Mouse (Mus musculus): ENCODE data around the gene Arfgap1. TPM values are rescaled to one million over a fixed set of nuclear protein-coding genes. Genes with fewer than 3 reads are reported as not detected.

Arfgap1 gene
- polyA plus RNA-seq (2014; fragmentation: Nextera tagmentation; extraction: Ambion mirVana) = 71.5 and 77.4 TPM in 2 replicates

GRCm38 (mm10) chr2:180967010-180967763, at the start of gene Arfgap1:
Gene Arfgap1, plus strand, starts transcription at chr2:180967225.
- no peaks in the 10 kb centered on the region for H3K27me3 ChIP-seq (ENCODE audit: control insufficient read depth, insufficient read depth, low read length)
- peak within 1 kb of the TSS; percentile 58; the same call in 1 of the 2 replicates for H3K27ac ChIP-seq (ENCODE audit: low read depth, low read length)
- under 1% methylated on average over 57 of the region's 57 CpGs for WGBS
- no peaks in the 10 kb centered on the region for H3K4me1 ChIP-seq (replicated peaks; ENCODE audit: control insufficient read depth, insufficient read depth, low read length)
- DNase-seq (ENCODE audit: low spot score) (peak; percentile 91), ATAC-seq (replicated peaks; ENCODE audit: low FRiP score) (peak; percentile 88)
- H3K9ac ChIP-seq (ENCODE audit: low read length) = peak within 1 kb of the TSS; percentile 92
- peak within 1 kb of the TSS; percentile 87 for H3K4me3 ChIP-seq (ENCODE audit: low read depth, low read length)
- peak within 1 kb of the TSS; percentile 95 for H3K4me2 ChIP-seq (ENCODE audit: low read depth, low read length, severe bottlenecking)
- peaks cover 7% of the 10 kb centered on the region for H3K36me3 ChIP-seq (ENCODE audit: control insufficient read depth, insufficient read depth, low read length)
- H3K9me3 ChIP-seq (ENCODE audit: control insufficient read depth, low read length) = no peaks in the 10 kb centered on the region

GRCm38 (mm10) chr2:180919913-180920809, 46.9 kb upstream of the Arfgap1 start:
- 1% methylated on average over 57 of the region's 61 CpGs for WGBS
- no peaks in the 10 kb centered on the region for H3K27me3 ChIP-seq (ENCODE audit: control insufficient read depth, insufficient read depth, low read length)
- H3K36me3 ChIP-seq (ENCODE audit: control insufficient read depth, insufficient read depth, low read length) = peaks cover 3% of the 10 kb centered on the region; the same call in 1 of the 2 replicates
- peak overlapping the region; percentile 99 for H3K9ac ChIP-seq (ENCODE audit: low read length)
- H3K27ac ChIP-seq (ENCODE audit: low read depth, low read length) = no peak overlapping the region; the same call in 1 of the 2 replicates
- peak overlapping the region; percentile 80 for H3K4me2 ChIP-seq (ENCODE audit: low read depth, low read length, severe bottlenecking)
- H3K9me3 ChIP-seq (ENCODE audit: control insufficient read depth, low read length) = no peaks in the 10 kb centered on the region
- peak overlapping the region; percentile 99 for H3K4me3 ChIP-seq (ENCODE audit: low read depth, low read length)
- peaks cover 6% of the 10 kb centered on the region for H3K4me1 ChIP-seq (replicated peaks; ENCODE audit: control insufficient read depth, insufficient read depth, low read length)
- ATAC-seq (replicated peaks; ENCODE audit: low FRiP score) (peak; percentile 66; the same call in 1 of the 2 replicates), DNase-seq (ENCODE audit: low spot score) (no peak)

- DNase-seq (ENCODE audit: low spot score) (peak; percentile 99), ATAC-seq (replicated peaks; ENCODE audit: low FRiP score) (peak; percentile 93)
- H3K9me3 ChIP-seq (ENCODE audit: control insufficient read depth, low read length) = no peaks in the 10 kb centered on the region
- H3K4me1 ChIP-seq (replicated peaks; ENCODE audit: control insufficient read depth, insufficient read depth, low read length) = peaks cover 6% of the 10 kb centered on the region
- peak within 1 kb of the TSS; percentile 80 for H3K4me2 ChIP-seq (ENCODE audit: low read depth, low read length, severe bottlenecking)
- peak within 1 kb of the TSS; percentile 99 for H3K4me3 ChIP-seq (ENCODE audit: low read depth, low read length)
- peak within 1 kb of the TSS; percentile 99 for H3K9ac ChIP-seq (ENCODE audit: low read length)
- no peak within 1 kb of the TSS; the same call in 1 of the 2 replicates for H3K27ac ChIP-seq (ENCODE audit: low read depth, low read length)
- H3K27me3 ChIP-seq (ENCODE audit: control insufficient read depth, insufficient read depth, low read length) = no peaks in the 10 kb centered on the region
- H3K36me3 ChIP-seq (ENCODE audit: control insufficient read depth, insufficient read depth, low read length) = peaks cover 3% of the 10 kb centered on the region; the same call in 1 of the 2 replicates
- WGBS = under 1% methylated on average over 50 of the region's 56 CpGs
Observed at GRCm38 (mm10) chr2:180920810-180921400, 46.1 kb upstream of the Arfgap1 start, which contains the start of gene Ythdf1. Gene Ythdf1, minus strand, starts transcription at chr2:180920949.

GRCm38 (mm10) chr2:180922739-180923138, 44.3 kb upstream of the Arfgap1 start:
- Histone ChIP-seq H3K4me1 (replicated peaks; ENCODE audit: control insufficient read depth, insufficient read depth, low read length) (peaks cover 6% of the 10 kb centered on the region), H3K9ac (ENCODE audit: low read length) (no peak overlapping the region), H3K4me3 (ENCODE audit: low read depth, low read length) (no peak overlapping the region), H3K4me2 (ENCODE audit: low read depth, low read length, severe bottlenecking) (no peak overlapping the region), H3K9me3 (ENCODE audit: control insufficient read depth, low read length) (no peaks in the 10 kb centered on the region), H3K27ac (ENCODE audit: low read depth, low read length) (no peak overlapping the region), H3K36me3 (ENCODE audit: control insufficient read depth, insufficient read depth, low read length) (peaks cover 3% of the 10 kb centered on the region; the same call in 1 of the 2 replicates), H3K27me3 (ENCODE audit: control insufficient read depth, insufficient read depth, low read length) (no peaks in the 10 kb centered on the region)
- WGBS = 90% methylated on average over 6 of the region's 6 CpGs
- DNase-seq (ENCODE audit: low spot score) = no peak
- ATAC-seq (replicated peaks; ENCODE audit: low FRiP score) = no peak

- Histone ChIP-seq H3K9ac (ENCODE audit: low read length) (no peak overlapping the region), H3K9me3 (ENCODE audit: control insufficient read depth, low read length) (no peaks in the 10 kb centered on the region), H3K27ac (ENCODE audit: low read depth, low read length) (no peak overlapping the region), H3K4me3 (ENCODE audit: low read depth, low read length) (no peak overlapping the region), H3K4me1 (replicated peaks; ENCODE audit: control insufficient read depth, insufficient read depth, low read length) (no peaks in the 10 kb centered on the region), H3K27me3 (ENCODE audit: control insufficient read depth, insufficient read depth, low read length) (no peaks in the 10 kb centered on the region), H3K36me3 (ENCODE audit: control insufficient read depth, insufficient read depth, low read length) (no peaks in the 10 kb centered on the region), H3K4me2 (ENCODE audit: low read depth, low read length, severe bottlenecking) (no peak overlapping the region)
- WGBS = 8% methylated on average over 4 of the region's 4 CpGs
- ATAC-seq (replicated peaks; ENCODE audit: low FRiP score) = no peak
- DNase-seq (ENCODE audit: low spot score) = peak; percentile 82
Observed at GRCm38 (mm10) chr2:180925176-180925575, 41.8 kb upstream of the Arfgap1 start.

- DNase-seq (ENCODE audit: low spot score) = no peak
- Histone ChIP-seq H3K9me3 (ENCODE audit: control insufficient read depth, low read length) (no peaks in the 10 kb centered on the region), H3K9ac (ENCODE audit: low read length) (no peak within 1 kb of the TSS), H3K27me3 (ENCODE audit: control insufficient read depth, insufficient read depth, low read length) (no peaks in the 10 kb centered on the region), H3K4me1 (replicated peaks; ENCODE audit: control insufficient read depth, insufficient read depth, low read length) (no peaks in the 10 kb centered on the region), H3K4me3 (ENCODE audit: low read depth, low read length) (no peak within 1 kb of the TSS), H3K4me2 (ENCODE audit: low read depth, low read length, severe bottlenecking) (no peak within 1 kb of the TSS), H3K36me3 (ENCODE audit: control insufficient read depth, insufficient read depth, low read length) (no peaks in the 10 kb centered on the region), H3K27ac (ENCODE audit: low read depth, low read length) (no peak within 1 kb of the TSS)
- ATAC-seq (replicated peaks; ENCODE audit: low FRiP score) = no peak
- WGBS = 50% methylated on average over 4 of the region's 4 CpGs
Observed at GRCm38 (mm10) chr2:180928723-180929122, 38.3 kb upstream of the Arfgap1 start, which contains the start of gene Birc7. Gene Birc7, plus strand, starts transcription at chr2:180929023.

- no peak overlapping the region for H3K4me2 ChIP-seq (ENCODE audit: low read depth, low read length, severe bottlenecking)
- H3K4me3 ChIP-seq (ENCODE audit: low read depth, low read length) = no peak overlapping the region
- H3K27me3 ChIP-seq (ENCODE audit: control insufficient read depth, insufficient read depth, low read length) = no peaks in the 10 kb centered on the region
- no peaks in the 10 kb centered on the region for H3K36me3 ChIP-seq (ENCODE audit: control insufficient read depth, insufficient read depth, low read length)
- DNase-seq (ENCODE audit: low spot score) (no peak), ATAC-seq (replicated peaks; ENCODE audit: low FRiP score) (no peak)
- no peaks in the 10 kb centered on the region for H3K4me1 ChIP-seq (replicated peaks; ENCODE audit: control insufficient read depth, insufficient read depth, low read length)
- no peak overlapping the region for H3K27ac ChIP-seq (ENCODE audit: low read depth, low read length)
- no peak overlapping the region for H3K9ac ChIP-seq (ENCODE audit: low read length)
- 81% methylated on average over 1 of the region's 1 CpGs for WGBS
- no peaks in the 10 kb centered on the region for H3K9me3 ChIP-seq (ENCODE audit: control insufficient read depth, low read length)
Observed at GRCm38 (mm10) chr2:180932418-180932817, 34.6 kb upstream of the Arfgap1 start.

- Histone ChIP-seq H3K4me3 (ENCODE audit: low read depth, low read length) (no peak overlapping the region), H3K27me3 (ENCODE audit: control insufficient read depth, insufficient read depth, low read length) (no peaks in the 10 kb centered on the region), H3K36me3 (ENCODE audit: control insufficient read depth, insufficient read depth, low read length) (no peaks in the 10 kb centered on the region), H3K9me3 (ENCODE audit: control insufficient read depth, low read length) (no peaks in the 10 kb centered on the region), H3K27ac (ENCODE audit: low read depth, low read length) (no peak overlapping the region), H3K9ac (ENCODE audit: low read length) (no peak overlapping the region), H3K4me2 (ENCODE audit: low read depth, low read length, severe bottlenecking) (no peak overlapping the region), H3K4me1 (replicated peaks; ENCODE audit: control insufficient read depth, insufficient read depth, low read length) (no peaks in the 10 kb centered on the region)
- no peak for ATAC-seq (replicated peaks; ENCODE audit: low FRiP score)
- DNase-seq (ENCODE audit: low spot score) = no peak
Observed at GRCm38 (mm10) chr2:180940187-180940586, 26.8 kb upstream of the Arfgap1 start.
